Mouse (Mus musculus): Measurements from ENCODE around the gene Hoxd9. TPM values are rescaled to one million over a fixed set of nuclear protein-coding genes. Genes with fewer than 3 reads are reported as not detected.

Gene Hoxd9
- polyA plus RNA-seq, 1 experiment from 2014 or later = 0.11 TPM

DNA sequence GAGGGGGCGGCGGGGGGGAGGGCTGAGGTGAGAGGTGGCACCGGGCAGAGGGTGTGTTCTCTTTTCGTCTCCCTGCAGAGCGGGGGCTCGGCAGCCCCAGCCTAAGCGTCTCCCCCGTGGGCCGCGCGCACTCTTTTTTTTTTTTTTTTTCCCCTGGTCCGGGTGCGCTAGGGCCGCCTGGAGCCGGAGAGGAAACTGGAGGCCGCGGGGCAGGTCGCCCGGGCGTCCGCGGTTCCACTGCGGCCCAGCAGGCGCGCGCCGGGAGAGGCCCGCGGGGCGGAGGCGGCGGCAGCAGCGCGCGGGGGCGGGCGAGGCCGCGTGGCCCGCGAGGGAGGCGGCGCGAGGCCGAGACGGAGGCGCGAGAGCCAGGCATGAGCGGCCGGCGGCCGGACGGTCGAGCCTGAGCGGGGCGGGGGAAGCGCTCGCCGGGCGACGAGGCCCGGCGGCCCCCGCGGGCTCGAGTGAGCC, 7.5 kb downstream of the Hoxd9 start:
- Histone ChIP-seq H3K4me2 (replicated peaks; ENCODE audit: low read depth, low read length) (peak overlapping the region; percentile 62), H3K36me3 (ENCODE audit: control insufficient read depth, insufficient read depth, low read length) (no peaks in the 10 kb centered on the region), H3K9ac (ENCODE audit: low read depth, low read length) (peak overlapping the region; percentile 38; the same call in 1 of the 2 replicates), H3K4me1 (replicated peaks; ENCODE audit: control insufficient read depth, insufficient read depth, low read length) (peaks cover 3% of the 10 kb centered on the region), H3K27ac (ENCODE audit: low read depth, low read length) (no peak overlapping the region), H3K27me3 (ENCODE audit: control insufficient read depth, insufficient read depth, low read length) (peaks cover 89% of the 10 kb centered on the region), H3K4me3 (ENCODE audit: low read depth, low read length) (peak overlapping the region; percentile 30), H3K9me3 (ENCODE audit: control insufficient read depth, low read length) (no peaks in the 10 kb centered on the region)
- WGBS = under 1% methylated on average over 26 of the region's 66 CpGs
- DNase-seq (ENCODE audit: low spot score) (no peak), ATAC-seq (ENCODE audit: low FRiP score) (peak; percentile 59)

DNA sequence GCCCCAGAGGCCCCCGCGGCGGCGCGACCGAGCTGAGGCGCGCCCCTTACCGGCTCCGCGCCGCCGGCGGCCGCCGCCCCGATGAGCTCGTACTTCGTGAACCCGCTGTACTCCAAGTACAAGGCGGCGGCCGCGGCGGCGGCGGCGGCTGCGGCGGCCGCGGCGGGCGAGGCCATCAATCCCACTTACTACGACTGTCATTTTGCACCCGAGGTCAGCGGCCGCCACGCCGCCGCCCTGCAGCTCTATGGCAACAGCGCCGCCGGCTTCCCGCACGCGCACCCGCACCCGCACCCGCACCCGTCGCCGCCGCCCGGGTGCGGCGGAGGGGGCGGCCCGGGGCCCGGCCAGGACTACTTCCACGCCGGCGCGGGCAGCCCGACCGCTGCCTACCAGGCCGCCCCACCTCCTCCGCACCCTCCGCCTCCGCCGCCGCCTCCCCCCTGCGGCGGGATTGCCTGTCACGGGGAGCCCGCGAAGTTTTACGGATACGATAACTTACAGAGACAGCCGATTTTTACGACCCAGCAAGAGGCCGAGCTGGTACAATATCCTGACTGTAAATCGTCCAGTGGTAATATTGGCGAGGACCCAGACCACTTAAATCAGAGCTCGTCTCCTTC, 8.1 kb downstream of the Hoxd9 start:
- peaks cover 89% of the 10 kb centered on the region for H3K27me3 ChIP-seq (ENCODE audit: control insufficient read depth, insufficient read depth, low read length)
- H3K36me3 ChIP-seq (ENCODE audit: control insufficient read depth, insufficient read depth, low read length) = no peaks in the 10 kb centered on the region
- no peak overlapping the region for H3K27ac ChIP-seq (ENCODE audit: low read depth, low read length)
- peak overlapping the region; percentile 38; the same call in 1 of the 2 replicates for H3K9ac ChIP-seq (ENCODE audit: low read depth, low read length)
- peaks cover 3% of the 10 kb centered on the region for H3K4me1 ChIP-seq (replicated peaks; ENCODE audit: control insufficient read depth, insufficient read depth, low read length)
- H3K9me3 ChIP-seq (ENCODE audit: control insufficient read depth, low read length) = no peaks in the 10 kb centered on the region
- peak; percentile 66 for ATAC-seq (ENCODE audit: low FRiP score)
- DNase-seq (ENCODE audit: low spot score) = no peak
- H3K4me3 ChIP-seq (ENCODE audit: low read depth, low read length) = peak overlapping the region; percentile 30
- under 1% methylated on average over 28 of the region's 85 CpGs for WGBS
- H3K4me2 ChIP-seq (replicated peaks; ENCODE audit: low read depth, low read length) = peak overlapping the region; percentile 62

DNA sequence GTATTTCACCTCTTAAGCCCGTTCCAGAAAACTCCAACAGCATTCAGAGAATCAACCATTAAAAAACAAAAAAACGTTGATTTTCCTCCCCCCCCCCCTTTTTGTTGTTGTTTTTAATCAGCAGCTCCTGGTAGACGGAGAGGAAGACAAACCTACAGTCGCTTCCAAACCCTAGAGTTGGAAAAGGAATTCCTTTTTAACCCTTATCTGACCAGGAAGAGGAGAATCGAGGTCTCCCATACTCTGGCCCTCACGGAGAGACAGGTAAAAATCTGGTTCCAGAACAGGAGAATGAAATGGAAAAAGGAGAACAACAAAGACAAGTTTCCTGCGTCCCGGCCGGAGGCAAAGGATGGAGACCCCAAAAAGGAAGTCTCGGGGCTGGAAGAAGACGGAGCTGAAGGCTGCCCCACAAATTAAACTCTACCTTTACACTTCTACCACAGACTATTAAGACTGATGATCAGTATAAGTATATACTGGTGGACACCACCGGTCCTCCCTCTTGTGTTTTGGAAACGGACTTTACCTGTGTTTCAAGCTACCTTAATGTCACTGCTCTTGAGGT, 8.9 kb downstream of the Hoxd9 start:
- ATAC-seq (ENCODE audit: low FRiP score) (no peak), DNase-seq (ENCODE audit: low spot score) (no peak)
- Histone ChIP-seq H3K4me3 (ENCODE audit: low read depth, low read length) (no peak overlapping the region), H3K27me3 (ENCODE audit: control insufficient read depth, insufficient read depth, low read length) (peaks cover 86% of the 10 kb centered on the region), H3K27ac (ENCODE audit: low read depth, low read length) (no peak overlapping the region), H3K4me1 (replicated peaks; ENCODE audit: control insufficient read depth, insufficient read depth, low read length) (peaks cover 3% of the 10 kb centered on the region), H3K9me3 (ENCODE audit: control insufficient read depth, low read length) (no peaks in the 10 kb centered on the region), H3K4me2 (replicated peaks; ENCODE audit: low read depth, low read length) (no peak overlapping the region), H3K36me3 (ENCODE audit: control insufficient read depth, insufficient read depth, low read length) (no peaks in the 10 kb centered on the region), H3K9ac (ENCODE audit: low read depth, low read length) (no peak overlapping the region)
- 3% methylated on average over 13 of the region's 13 CpGs for WGBS

DNA sequence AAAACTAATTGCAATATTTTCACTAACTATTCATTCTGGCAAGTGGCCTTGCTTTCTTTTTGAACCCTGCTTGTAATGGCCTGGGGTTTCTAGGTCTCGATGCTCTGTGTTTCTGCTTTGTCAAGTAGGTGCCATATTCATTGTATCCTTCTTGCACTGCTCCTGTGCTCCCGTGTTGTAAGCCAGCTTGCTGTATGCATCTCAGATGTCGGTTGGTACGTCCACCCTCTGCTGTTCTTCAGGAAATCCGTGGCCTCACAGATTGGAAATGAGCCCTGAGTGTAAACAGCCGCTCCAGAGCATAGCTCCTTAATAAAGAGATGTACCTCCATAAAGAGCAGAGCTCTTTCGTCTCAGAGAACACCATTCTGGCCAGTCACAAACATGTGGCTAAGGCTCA, 10.1 kb downstream of the Hoxd9 start:
- Histone ChIP-seq H3K27ac (ENCODE audit: low read depth, low read length) (no peak overlapping the region), H3K36me3 (ENCODE audit: control insufficient read depth, insufficient read depth, low read length) (no peaks in the 10 kb centered on the region), H3K4me3 (ENCODE audit: low read depth, low read length) (no peak overlapping the region), H3K9me3 (ENCODE audit: control insufficient read depth, low read length) (no peaks in the 10 kb centered on the region), H3K4me1 (replicated peaks; ENCODE audit: control insufficient read depth, insufficient read depth, low read length) (peaks cover 3% of the 10 kb centered on the region), H3K27me3 (ENCODE audit: control insufficient read depth, insufficient read depth, low read length) (peaks cover 90% of the 10 kb centered on the region), H3K4me2 (replicated peaks; ENCODE audit: low read depth, low read length) (no peak overlapping the region), H3K9ac (ENCODE audit: low read depth, low read length) (no peak overlapping the region)
- ATAC-seq (ENCODE audit: low FRiP score) = no peak
- DNase-seq (ENCODE audit: low spot score) = no peak
- 6% methylated on average over 7 of the region's 7 CpGs for whole genome bisulfite sequencing

DNA sequence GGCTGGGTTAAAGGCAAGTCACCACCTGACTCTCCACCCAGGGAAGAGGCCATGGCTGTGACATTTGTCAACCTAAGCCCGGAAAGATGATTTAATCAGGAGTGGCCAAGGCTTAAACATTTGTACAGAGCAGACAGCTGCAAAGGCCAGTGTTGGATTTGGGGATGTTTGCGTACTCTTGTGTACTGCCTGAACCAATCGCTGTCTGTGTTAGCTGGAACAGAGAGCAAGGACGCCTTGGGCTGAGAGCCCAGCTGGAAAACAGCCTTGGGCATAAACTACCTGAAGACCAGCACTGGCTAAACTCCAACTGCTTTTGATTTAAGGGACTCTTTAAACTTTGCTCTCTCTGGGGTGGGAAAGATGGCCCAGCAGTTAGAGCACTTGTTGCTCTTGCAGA, 11.1 kb downstream of the Hoxd9 start:
- Histone ChIP-seq H3K36me3 (ENCODE audit: control insufficient read depth, insufficient read depth, low read length) (no peaks in the 10 kb centered on the region), H3K27ac (ENCODE audit: low read depth, low read length) (no peak overlapping the region), H3K4me3 (ENCODE audit: low read depth, low read length) (no peak overlapping the region), H3K4me1 (replicated peaks; ENCODE audit: control insufficient read depth, insufficient read depth, low read length) (peaks cover 3% of the 10 kb centered on the region), H3K27me3 (ENCODE audit: control insufficient read depth, insufficient read depth, low read length) (peaks cover 91% of the 10 kb centered on the region), H3K9me3 (ENCODE audit: control insufficient read depth, low read length) (no peaks in the 10 kb centered on the region), H3K9ac (ENCODE audit: low read depth, low read length) (no peak overlapping the region), H3K4me2 (replicated peaks; ENCODE audit: low read depth, low read length) (no peak overlapping the region)
- no peak for ATAC-seq (ENCODE audit: low FRiP score)
- WGBS = 7% methylated on average over 4 of the region's 4 CpGs
- DNase-seq (ENCODE audit: low spot score) = no peak

DNA sequence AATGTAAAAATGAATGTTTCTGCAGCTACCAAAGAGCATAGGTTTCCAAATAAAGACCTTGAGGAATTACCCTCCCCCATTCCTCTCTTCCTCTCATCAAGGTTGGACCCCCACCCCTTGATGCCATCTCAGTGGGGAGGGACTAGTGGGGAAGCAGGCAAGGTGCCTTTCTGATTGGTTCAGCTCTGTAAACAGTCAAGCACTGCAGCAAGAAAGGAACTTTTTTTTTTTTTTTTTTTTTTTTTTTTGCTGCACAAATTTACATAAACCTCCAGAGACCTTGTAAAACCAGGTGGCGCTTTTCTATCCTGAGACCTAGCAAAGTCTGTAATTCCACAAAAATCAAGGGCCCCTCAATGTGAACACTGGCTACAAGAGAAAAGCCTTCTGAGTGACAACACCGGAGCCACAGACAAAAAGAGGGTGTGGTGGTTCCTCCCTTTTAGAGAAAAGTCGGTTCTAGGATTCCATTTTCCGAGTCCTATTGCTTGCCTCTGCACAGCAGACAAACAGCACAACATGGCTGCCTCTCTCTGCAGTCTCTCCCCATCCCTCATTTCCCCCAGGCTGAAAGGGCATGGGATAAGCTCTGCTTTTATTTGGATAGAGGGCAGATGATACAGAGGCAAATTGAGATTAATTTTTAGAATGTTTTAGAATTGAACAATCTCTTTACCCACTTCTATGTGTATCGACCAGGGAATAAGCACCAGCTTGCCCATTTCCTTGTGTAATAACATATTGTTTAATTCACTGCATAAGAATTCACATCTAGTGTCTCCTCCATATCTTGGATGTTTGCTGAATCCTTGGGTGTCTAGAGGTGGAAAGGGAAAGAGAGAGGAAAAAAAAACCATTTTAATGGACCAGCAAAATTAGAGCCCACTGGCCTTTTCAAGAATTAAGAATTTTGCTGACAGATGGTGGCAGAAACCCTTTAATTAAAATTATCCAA, 12.2 kb downstream of the Hoxd9 start:
- Histone ChIP-seq H3K4me1 (replicated peaks; ENCODE audit: control insufficient read depth, insufficient read depth, low read length) (peaks cover 3% of the 10 kb centered on the region), H3K27ac (ENCODE audit: low read depth, low read length) (no peak overlapping the region), H3K27me3 (ENCODE audit: control insufficient read depth, insufficient read depth, low read length) (peaks cover 90% of the 10 kb centered on the region), H3K9ac (ENCODE audit: low read depth, low read length) (no peak overlapping the region), H3K36me3 (ENCODE audit: control insufficient read depth, insufficient read depth, low read length) (no peaks in the 10 kb centered on the region), H3K9me3 (ENCODE audit: control insufficient read depth, low read length) (no peaks in the 10 kb centered on the region), H3K4me3 (ENCODE audit: low read depth, low read length) (no peak overlapping the region), H3K4me2 (replicated peaks; ENCODE audit: low read depth, low read length) (no peak overlapping the region)
- no peak for ATAC-seq (ENCODE audit: low FRiP score)
- 3% methylated on average over 5 of the region's 5 CpGs for WGBS
- DNase-seq (ENCODE audit: low spot score) = no peak

DNA sequence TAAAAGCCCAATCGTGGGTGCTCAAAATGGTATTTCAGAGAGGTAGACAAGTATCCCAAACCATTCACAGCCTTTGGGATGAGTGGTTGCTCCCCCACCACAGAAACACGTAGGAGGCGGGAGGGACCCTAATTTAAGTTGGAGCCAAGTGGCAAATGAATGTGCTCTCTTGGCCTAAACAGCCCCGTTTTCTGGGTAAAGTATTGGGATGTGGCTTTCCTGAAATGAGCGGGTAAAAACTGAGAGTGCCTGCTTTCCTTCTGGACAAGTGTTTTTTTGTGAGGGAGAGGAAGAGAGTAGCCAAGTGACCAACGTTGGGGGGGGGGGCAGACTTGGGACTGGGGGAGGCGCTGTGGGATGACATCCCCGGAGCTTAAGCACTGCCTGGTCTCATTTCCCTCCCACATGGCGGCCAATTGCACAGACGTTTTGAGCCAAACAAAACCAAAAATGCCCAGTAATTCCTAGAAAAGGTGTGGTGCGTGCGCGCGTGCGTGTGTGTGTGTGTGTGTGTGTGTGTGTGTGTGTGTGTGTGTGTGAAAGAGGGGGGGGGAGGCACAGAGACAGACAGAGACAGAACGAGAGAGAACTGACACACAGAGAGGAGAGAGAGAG, 13.5 kb downstream of the Hoxd9 start:
- Histone ChIP-seq H3K27ac (ENCODE audit: low read depth, low read length) (no peak overlapping the region), H3K27me3 (ENCODE audit: control insufficient read depth, insufficient read depth, low read length) (peaks cover 89% of the 10 kb centered on the region), H3K4me2 (replicated peaks; ENCODE audit: low read depth, low read length) (no peak overlapping the region), H3K4me3 (ENCODE audit: low read depth, low read length) (no peak overlapping the region), H3K4me1 (replicated peaks; ENCODE audit: control insufficient read depth, insufficient read depth, low read length) (no peaks in the 10 kb centered on the region), H3K36me3 (ENCODE audit: control insufficient read depth, insufficient read depth, low read length) (no peaks in the 10 kb centered on the region), H3K9ac (ENCODE audit: low read depth, low read length) (no peak overlapping the region), H3K9me3 (ENCODE audit: control insufficient read depth, low read length) (no peaks in the 10 kb centered on the region)
- WGBS = 1% methylated on average over 13 of the region's 16 CpGs
- ATAC-seq (ENCODE audit: low FRiP score) (no peak), DNase-seq (ENCODE audit: low spot score) (no peak)

DNA sequence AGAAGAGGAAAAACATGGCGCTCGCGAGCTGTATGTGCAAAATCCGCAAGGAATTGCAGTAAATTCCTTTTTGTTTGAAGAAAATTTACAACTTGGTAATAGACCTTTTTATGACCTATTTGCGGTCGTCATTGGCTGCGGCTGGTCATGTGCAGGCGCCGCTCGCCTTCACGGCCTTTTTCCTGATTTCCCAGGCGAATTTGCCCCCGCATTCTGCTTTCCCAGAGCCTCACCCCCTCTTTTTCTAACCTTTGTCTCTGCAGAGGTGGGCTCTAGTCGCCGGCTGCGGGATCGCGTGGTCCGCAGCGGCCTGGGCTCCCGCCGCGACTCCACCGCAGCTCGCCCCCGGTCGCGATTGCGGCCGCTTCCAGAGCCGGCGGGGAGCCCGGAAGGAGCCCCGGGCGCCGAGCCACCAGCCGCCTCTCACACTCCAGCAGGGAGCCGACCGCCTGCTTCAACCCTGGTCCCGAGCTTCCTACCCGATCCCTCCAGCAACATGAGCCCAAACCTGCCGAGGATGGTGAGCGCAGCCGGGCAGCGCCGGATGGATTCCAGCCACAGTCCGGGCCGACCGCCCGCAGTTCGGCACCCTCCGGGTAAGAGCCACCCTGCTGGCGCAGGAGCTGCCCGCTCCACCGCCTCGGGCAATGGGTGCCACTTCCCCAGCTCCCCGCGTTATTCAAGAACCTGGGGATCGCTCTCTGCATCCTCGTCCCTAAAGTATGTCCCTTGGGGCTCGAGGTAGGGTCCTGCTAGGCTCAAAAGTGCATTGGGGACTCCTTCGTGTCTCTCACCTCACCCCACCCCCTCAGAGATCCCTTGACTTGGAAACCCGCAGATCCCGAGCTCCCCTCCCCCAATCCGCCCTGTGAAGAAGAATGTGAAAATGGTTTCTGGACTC, 14.4 kb downstream of the Hoxd9 start, which contains the start of the genes Hoxd3 and Hoxd4:
Hoxd3 (plus strand) TSS at position 207 of the 901 bp plus-strand sequence.
Hoxd4 (plus strand) TSS at position 209 of the 901 bp plus-strand sequence.
- H3K27ac ChIP-seq (ENCODE audit: low read depth, low read length) = no peak within 1 kb of the TSS
- peak within 1 kb of the TSS; percentile 32 for H3K4me2 ChIP-seq (replicated peaks; ENCODE audit: low read depth, low read length)
- no peaks in the 10 kb centered on the region for H3K4me1 ChIP-seq (replicated peaks; ENCODE audit: control insufficient read depth, insufficient read depth, low read length)
- no peak for DNase-seq (ENCODE audit: low spot score)
- no peak within 1 kb of the TSS for H3K9ac ChIP-seq (ENCODE audit: low read depth, low read length)
- peak within 1 kb of the TSS; percentile 17; the same call in 1 of the 2 replicates for H3K4me3 ChIP-seq (ENCODE audit: low read depth, low read length)
- no peaks in the 10 kb centered on the region for H3K36me3 ChIP-seq (ENCODE audit: control insufficient read depth, insufficient read depth, low read length)
- peaks cover 86% of the 10 kb centered on the region for H3K27me3 ChIP-seq (ENCODE audit: control insufficient read depth, insufficient read depth, low read length)
- no peaks in the 10 kb centered on the region for H3K9me3 ChIP-seq (ENCODE audit: control insufficient read depth, low read length)
- no peak for ATAC-seq (ENCODE audit: low FRiP score)
- 0% methylated on average over 63 of the region's 65 CpGs for WGBS
